Mouse (Mus musculus) heart, embryonic 14.5 days (tissue): ENCODE measurements around the gene Opa3. TPM values are rescaled to one million over a fixed set of nuclear protein-coding genes. Genes with fewer than 3 reads are reported as not detected.

Experiments used
- ATAC-seq: fragments of 200-750 bp; cut with Nextera tagmentation; 2 replicates; pipeline ENCODE4 v1.8.0; 2017; ENCODE audit warnings: low read depth, moderate TSS enrichment; ENCODE audit not compliant: insufficient number of reproducible peaks, insufficient read depth, low FRiP score
- H3K27ac ChIP-seq, 2 experiments: fragments of 200-500 bp in 1 of 2; fragments of 300-500 bp in 1 of 2; sonication (generic) in 1 of 2; replicated peaks in 1 of 2; 2 replicates each; pipeline ENCODE4 v1.5.1; 2012 to 2014; ENCODE audit warnings: low read depth in 2 of 2, low read length in 2 of 2, control low read depth in 1 of 2, mild to moderate bottlenecking in 1 of 2, mixed read lengths in 1 of 2; ENCODE audit not compliant: control insufficient read depth in 1 of 2, insufficient read depth in 1 of 2
- H3K27me3 ChIP-seq: fragments of 300-500 bp; sonication (generic); 2 replicates; pipeline ENCODE4 v1.6.1; 2014; ENCODE audit warnings: mild to moderate bottlenecking, low read length, control low read depth; ENCODE audit not compliant: control insufficient read depth, insufficient read depth
- H3K36me3 ChIP-seq: fragments of 300-500 bp; sonication (generic); 2 replicates; pipeline ENCODE4 v1.6.1; 2014; ENCODE audit warnings: mild to moderate bottlenecking, control low read depth, low read length, mixed read lengths; ENCODE audit not compliant: control insufficient read depth, insufficient read depth
- H3K4me1 ChIP-seq, 2 experiments: fragments of 200-500 bp in 1 of 2; fragments of 300-500 bp in 1 of 2; sonication (generic) in 1 of 2; 2 replicates each; pipeline ENCODE4 v1.6.1; 2012 to 2014; ENCODE audit warnings: low read length in 2 of 2, control low read depth in 1 of 2, mixed read lengths in 1 of 2; ENCODE audit not compliant: control insufficient read depth in 2 of 2, insufficient read depth in 2 of 2
- H3K4me2 ChIP-seq: fragments of 300-500 bp; sonication (generic); 2 replicates; pipeline ENCODE4 v1.6.1; 2014; ENCODE audit warnings: mild to moderate bottlenecking, low read length
- H3K4me3 ChIP-seq, 2 experiments: fragments of 200-500 bp in 1 of 2; fragments of 300-500 bp in 1 of 2; sonication (generic) in 1 of 2; 2 replicates each; pipeline ENCODE4 v1.5.1; 2012 to 2014; ENCODE audit warnings: low read length in 2 of 2, mild to moderate bottlenecking in 2 of 2, control low read depth in 1 of 2, low read depth in 1 of 2, moderate library complexity in 1 of 2; ENCODE audit not compliant: control insufficient read depth in 1 of 2, insufficient read depth in 1 of 2
- H3K9ac ChIP-seq: fragments of 300-500 bp; sonication (generic); 2 replicates; pipeline ENCODE4 v1.6.1; 2014; ENCODE audit warnings: mild to moderate bottlenecking, low read length
- H3K9me3 ChIP-seq: fragments of 300-500 bp; sonication (generic); 2 replicates; pipeline ENCODE4 v1.6.1; 2016; ENCODE audit warnings: low read length, control low read depth; ENCODE audit not compliant: control insufficient read depth
- WGBS: fragments of 180-500 bp; shearing (Covaris S2); extraction: QIAGEN DNeasy Blood & Tissue Kit; methylation state at CpG from one replicate; pipeline ENCODE4 v1.1.7; 2014; 5-methylcytosine and 5-hydroxymethylcytosine counted together
- polyA plus RNA-seq: library from polyadenylated mRNA; unstranded; fragments of >200 nt; fragmentation: Nextera tagmentation; extraction: Ambion mirVana; gene quantifications from 2 replicates; pipeline ENCODE4 v1.2.1, GENCODE M21; 2014

Gene Opa3
- 36.5 and 38.6 TPM in 2 replicates for polyA plus RNA-seq

GRCm38 (mm10) chr7:19227883-19228792, at the start of gene Opa3:
Gene Opa3, plus strand, starts transcription at chr7:19228334.
- Histone ChIP-seq H3K4me1 (peaks cover 7 to 17% of the 10 kb centered on the region in 2 experiments), H3K4me3 (peak within 1 kb of the TSS; percentile 75 to 76), H3K27me3 (no peaks in the 10 kb centered on the region), H3K4me2 (peak within 1 kb of the TSS; percentile 84), H3K27ac (peak within 1 kb of the TSS; percentile 99 to 100), H3K36me3 (peaks cover 16% of the 10 kb centered on the region), H3K9ac (peak within 1 kb of the TSS; percentile 89), H3K9me3 (no peaks in the 10 kb centered on the region)
- WGBS: under 1% methylated on average over 89 of the region's 91 CpGs
- peak; percentile 94 for ATAC-seq

- peaks cover 4 to 17% of the 10 kb centered on the region in 2 experiments; a peak in 2 of 4 replicates for H3K4me1 ChIP-seq
- peaks cover 3% of the 10 kb centered on the region; the same call in 1 of the 2 replicates for H3K9me3 ChIP-seq
- H3K27ac ChIP-seq: no peak overlapping the region
- H3K27me3 ChIP-seq: peaks cover 44% of the 10 kb centered on the region
- H3K4me3 ChIP-seq: peak overlapping the region in 1 of 2 experiments; percentile 5; a peak in 1 of 4 replicates
- H3K4me2 ChIP-seq: peak overlapping the region; percentile 53
- no peak for ATAC-seq
- no peak overlapping the region for H3K9ac ChIP-seq
- no peaks in the 10 kb centered on the region; the same call in 1 of the 2 replicates for H3K36me3 ChIP-seq
- 6% methylated on average over 27 of the region's 27 CpGs for WGBS
Measured at GRCm38 (mm10) chr7:19178443-19179092, 49.6 kb upstream of the Opa3 start.

DNA sequence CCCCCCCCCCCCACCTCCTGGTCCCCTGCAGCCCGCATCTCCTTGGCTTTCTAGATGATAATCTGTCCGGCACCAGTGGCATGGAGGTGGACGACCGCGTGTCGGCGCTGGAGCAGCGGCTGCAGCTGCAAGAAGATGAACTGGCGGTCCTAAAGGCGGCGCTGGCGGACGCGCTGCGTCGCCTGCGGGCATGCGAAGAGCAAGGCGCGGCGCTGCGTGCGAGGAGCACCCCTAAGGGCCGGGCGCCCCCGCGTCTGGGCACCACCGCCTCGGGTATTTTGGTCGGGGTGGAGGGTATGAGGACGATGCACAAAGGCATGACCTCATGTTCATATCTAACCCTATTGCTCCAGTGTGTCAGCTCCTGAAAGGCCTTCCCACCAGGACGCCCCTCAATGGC, 49.0 kb upstream of the Opa3 start:
- no peak for ATAC-seq
- WGBS: 0% methylated on average over 32 of the region's 32 CpGs
- H3K9me3 ChIP-seq: peaks cover 3% of the 10 kb centered on the region; the same call in 1 of the 2 replicates
- H3K4me1 ChIP-seq: peaks cover 4 to 20% of the 10 kb centered on the region in 2 experiments; a peak in 3 of 4 replicates
- peak overlapping the region in 1 of 2 experiments; percentile 5; a peak in 1 of 4 replicates for H3K4me3 ChIP-seq
- peak overlapping the region; percentile 53 for H3K4me2 ChIP-seq
- H3K27me3 ChIP-seq: peaks cover 44% of the 10 kb centered on the region
- peak overlapping the region; percentile 4; the same call in 1 of the 2 replicates for H3K9ac ChIP-seq
- no peaks in the 10 kb centered on the region; the same call in 1 of the 2 replicates for H3K36me3 ChIP-seq
- no peak overlapping the region for H3K27ac ChIP-seq

- ATAC-seq: no peak
- no peak overlapping the region; the same call in 1 of the 2 replicates for H3K4me2 ChIP-seq
- no peak overlapping the region for H3K27ac ChIP-seq
- H3K9ac ChIP-seq: no peak overlapping the region
- peaks cover 11 to 27% of the 10 kb centered on the region in 2 experiments for H3K4me1 ChIP-seq
- WGBS: 41% methylated on average over 6 of the region's 6 CpGs
- no peak overlapping the region for H3K4me3 ChIP-seq
- H3K9me3 ChIP-seq: peaks cover 3% of the 10 kb centered on the region; the same call in 1 of the 2 replicates
- H3K27me3 ChIP-seq: peaks cover 44% of the 10 kb centered on the region
- no peaks in the 10 kb centered on the region; the same call in 1 of the 2 replicates for H3K36me3 ChIP-seq
Measured at GRCm38 (mm10) chr7:19179936-19180335, 48.2 kb upstream of the Opa3 start.

DNA sequence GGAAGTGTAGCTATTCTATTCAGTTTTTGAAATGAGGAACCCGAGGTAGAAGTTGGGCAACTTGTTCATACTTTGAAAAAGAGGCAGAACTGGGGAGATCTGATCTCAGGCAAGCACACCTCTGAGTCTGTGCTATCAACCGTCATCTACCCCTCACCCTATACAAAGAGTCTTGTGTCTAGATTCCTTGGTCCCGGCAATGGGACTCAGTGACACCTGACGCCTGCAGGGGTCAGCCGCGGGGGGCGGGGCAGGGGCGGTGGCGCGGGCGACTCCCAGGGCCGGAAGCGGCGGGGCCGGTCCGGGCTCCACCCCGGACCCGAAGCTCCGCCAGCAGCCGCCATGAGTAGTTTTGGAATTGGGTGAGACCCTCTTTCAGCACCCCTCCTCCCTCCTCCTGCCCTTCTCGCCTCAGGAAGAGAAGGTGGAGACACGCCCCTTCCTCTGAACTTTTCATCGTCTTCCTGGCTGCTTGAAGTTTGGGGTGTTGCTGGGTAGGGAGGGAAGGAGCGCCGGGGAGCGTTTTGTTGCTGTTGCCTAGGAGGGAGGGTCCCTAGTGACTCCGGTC, 47.2 kb upstream of the Opa3 start:
- peaks cover 7% of the 10 kb centered on the region for H3K36me3 ChIP-seq
- H3K4me2 ChIP-seq: peak overlapping the region; percentile 80
- peak overlapping the region; percentile 80 for H3K9ac ChIP-seq
- 1% methylated on average over 26 of the region's 27 CpGs for WGBS
- peaks cover 3% of the 10 kb centered on the region; the same call in 1 of the 2 replicates for H3K9me3 ChIP-seq
- H3K27me3 ChIP-seq: peaks cover 37% of the 10 kb centered on the region
- H3K4me3 ChIP-seq: peak overlapping the region; percentile 57 to 89
- peak overlapping the region; percentile 25 to 28; a peak in 1 of 4 replicates for H3K27ac ChIP-seq
- ATAC-seq: peak; percentile 57; the same call in 1 of the 2 replicates
- H3K4me1 ChIP-seq: peaks cover 14 to 33% of the 10 kb centered on the region in 2 experiments

DNA sequence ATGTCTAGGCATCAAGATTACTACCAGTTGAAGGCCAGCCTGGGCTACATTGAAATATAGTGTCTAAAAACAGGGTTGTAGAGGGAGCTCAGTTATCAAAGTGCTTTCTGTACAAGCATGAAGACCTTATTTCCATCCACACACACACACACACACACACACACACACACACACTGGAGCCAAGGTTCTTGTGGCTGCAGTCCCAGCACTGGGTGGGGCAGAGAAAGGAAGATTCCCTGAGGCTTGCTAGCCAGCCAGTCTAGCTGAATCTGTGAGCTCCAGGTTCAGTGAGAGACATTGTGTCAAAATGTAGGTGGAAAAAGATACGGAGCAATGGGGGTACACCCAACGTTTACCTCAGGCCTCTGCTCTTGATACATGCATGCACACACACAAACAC, 43.9 kb upstream of the Opa3 start:
- Histone ChIP-seq H3K9me3 (no peaks in the 10 kb centered on the region), H3K27me3 (peaks cover 9% of the 10 kb centered on the region), H3K9ac (peak overlapping the region; percentile 39; the same call in 1 of the 2 replicates), H3K4me2 (peak overlapping the region; percentile 31; the same call in 1 of the 2 replicates), H3K4me1 (peaks cover 13 to 26% of the 10 kb centered on the region in 2 experiments), H3K36me3 (peaks cover 36% of the 10 kb centered on the region), H3K4me3 (no peak overlapping the region), H3K27ac (peak overlapping the region; percentile 59 to 80)
- no peak for ATAC-seq
- WGBS: 54% methylated on average over 2 of the region's 2 CpGs

DNA sequence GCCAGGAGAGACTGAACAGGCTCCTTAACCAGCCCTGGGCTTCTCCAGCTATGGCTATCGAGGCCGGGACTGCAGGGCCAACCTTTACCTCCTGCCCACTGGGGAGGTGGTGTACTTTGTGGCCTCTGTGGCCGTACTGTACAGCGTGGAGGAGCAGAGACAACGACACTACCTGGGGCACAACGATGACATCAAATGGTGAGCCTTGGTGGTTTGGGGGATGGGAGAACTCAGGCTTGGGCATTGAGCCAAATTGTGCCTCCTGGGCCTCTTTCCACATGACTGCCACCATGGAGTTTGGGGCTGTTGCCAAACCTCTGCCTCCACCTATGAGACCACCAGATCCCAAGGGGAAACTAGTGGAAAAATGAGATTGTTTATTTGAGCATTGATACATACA, 43.4 kb upstream of the Opa3 start:
- peak overlapping the region; percentile 59 to 80 for H3K27ac ChIP-seq
- no peak for ATAC-seq
- H3K27me3 ChIP-seq: peaks cover 4% of the 10 kb centered on the region
- H3K9me3 ChIP-seq: no peaks in the 10 kb centered on the region
- peak overlapping the region; percentile 39; the same call in 1 of the 2 replicates for H3K9ac ChIP-seq
- H3K36me3 ChIP-seq: peaks cover 36% of the 10 kb centered on the region
- H3K4me1 ChIP-seq: peaks cover 11 to 23% of the 10 kb centered on the region in 2 experiments
- H3K4me3 ChIP-seq: no peak overlapping the region
- 40% methylated on average over 6 of the region's 6 CpGs for WGBS
- peak overlapping the region; percentile 31 for H3K4me2 ChIP-seq
